Mouse (Mus musculus) left cerebral cortex, postnatal 4 days (tissue): ENCODE measurements around the gene Dact3. TPM values are rescaled to one million over a fixed set of nuclear protein-coding genes. Genes with fewer than 3 reads are reported as not detected.

Source experiments
- DNase-seq: peaks from one replicate; pipeline ENCODE4 v3.0.0-alpha.2; 2022
- intact Hi-C: fragments of 180-260 bp; cut with DNase I; formaldehyde crosslinking; loops from one replicate; pipeline ENCODE4 v1.15.1; 2025
- total RNA-seq, 2 experiments: library from RNA; stranded (reverse); gene quantifications; 2 replicates each; pipeline ENCODE4 v1.2.3; 2021

Dact3 gene
- total RNA-seq, 2 experiments from 2014 or later, result 57.6 to 61.8 TPM

DNA sequence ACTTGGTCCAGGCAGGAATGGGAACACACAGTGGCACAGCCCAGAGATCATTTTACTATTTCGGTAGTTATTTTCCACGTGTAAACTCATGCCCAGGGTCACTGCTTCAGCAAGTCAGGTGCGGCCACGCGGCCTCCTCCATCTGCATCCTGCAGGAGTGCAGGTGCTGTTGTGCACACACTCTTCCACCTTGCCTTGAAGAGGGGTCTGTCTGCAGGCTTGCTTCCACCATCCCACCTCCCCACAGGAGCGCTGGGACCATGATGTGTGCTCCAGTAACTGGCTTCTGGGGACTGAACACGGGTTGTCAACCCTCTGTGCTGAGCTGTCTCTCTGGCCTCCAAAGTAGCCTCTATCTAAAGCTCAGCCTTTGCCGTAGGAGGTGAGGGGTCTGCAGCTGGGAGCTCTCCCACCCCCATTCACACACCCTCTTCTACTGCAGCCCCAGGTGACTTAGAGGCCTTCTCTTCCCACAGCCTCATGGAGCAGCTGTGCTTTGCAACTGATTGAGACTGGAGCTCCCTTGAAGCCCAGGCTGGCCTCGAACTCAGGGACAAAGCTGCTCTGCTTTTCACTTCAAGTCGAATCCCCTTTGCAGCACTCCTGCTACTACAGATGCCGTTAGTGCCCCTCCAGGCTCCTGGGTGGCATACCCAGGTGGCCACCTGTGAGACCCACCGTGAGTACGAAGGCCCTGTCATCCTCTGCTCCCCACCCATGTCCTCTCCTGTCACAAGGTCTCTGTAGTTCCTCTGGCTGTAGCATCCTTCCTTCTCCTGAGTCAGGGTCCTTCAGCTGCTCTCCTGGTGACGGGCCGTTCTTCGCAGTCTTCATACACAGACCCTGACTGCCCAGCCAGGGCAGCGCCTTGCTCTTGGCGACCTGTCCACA is 39.6 kb downstream of the Dact3 start:
- DNase-seq, result no peak
- intact Hi-C loops, result no loop called here

DNA sequence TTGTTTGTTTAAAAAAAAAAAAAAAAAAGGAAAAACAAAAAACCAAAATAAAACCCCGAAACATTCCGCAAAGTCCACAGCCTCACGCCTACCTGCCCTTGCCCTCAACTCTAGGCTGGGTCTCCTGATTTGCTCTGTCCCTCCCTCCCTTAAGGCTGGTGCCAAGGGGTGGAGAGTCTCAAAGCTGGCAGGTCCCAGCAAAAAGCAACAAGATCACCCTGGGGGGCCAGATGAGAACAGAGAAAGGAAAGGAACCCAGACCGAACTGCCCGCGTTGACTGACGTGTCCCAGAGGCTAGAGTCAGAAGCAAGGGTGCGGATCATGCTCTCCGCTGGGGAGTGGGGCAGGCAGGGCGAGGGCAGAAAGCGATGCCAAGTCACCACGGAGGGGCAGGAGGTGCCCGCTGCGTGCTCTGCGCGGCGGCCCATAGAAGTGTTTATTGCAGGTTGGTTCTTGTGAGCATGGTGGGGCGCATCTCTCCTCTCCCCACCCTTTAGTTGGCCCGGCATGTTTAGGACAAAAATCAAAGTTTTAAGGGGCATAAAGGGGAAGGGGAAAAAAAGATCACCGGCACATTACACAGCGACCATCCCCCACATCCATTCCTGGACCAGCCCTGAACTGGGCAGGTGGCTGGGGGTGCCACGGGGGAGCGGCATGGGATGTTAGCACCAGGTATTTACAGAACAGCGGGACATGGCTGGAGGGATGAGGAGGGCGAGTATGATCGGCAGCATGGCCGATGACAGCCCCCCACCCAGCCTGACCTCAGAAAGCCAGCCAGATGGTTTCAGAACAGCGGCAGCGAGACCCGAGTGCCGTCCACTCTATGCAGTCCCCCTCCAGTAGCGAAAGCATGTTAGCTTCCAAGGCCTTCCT is 40.6 kb downstream of the Dact3 start:
- DNase-seq, result no peak
- intact Hi-C loops, result no loop called here

DNA sequence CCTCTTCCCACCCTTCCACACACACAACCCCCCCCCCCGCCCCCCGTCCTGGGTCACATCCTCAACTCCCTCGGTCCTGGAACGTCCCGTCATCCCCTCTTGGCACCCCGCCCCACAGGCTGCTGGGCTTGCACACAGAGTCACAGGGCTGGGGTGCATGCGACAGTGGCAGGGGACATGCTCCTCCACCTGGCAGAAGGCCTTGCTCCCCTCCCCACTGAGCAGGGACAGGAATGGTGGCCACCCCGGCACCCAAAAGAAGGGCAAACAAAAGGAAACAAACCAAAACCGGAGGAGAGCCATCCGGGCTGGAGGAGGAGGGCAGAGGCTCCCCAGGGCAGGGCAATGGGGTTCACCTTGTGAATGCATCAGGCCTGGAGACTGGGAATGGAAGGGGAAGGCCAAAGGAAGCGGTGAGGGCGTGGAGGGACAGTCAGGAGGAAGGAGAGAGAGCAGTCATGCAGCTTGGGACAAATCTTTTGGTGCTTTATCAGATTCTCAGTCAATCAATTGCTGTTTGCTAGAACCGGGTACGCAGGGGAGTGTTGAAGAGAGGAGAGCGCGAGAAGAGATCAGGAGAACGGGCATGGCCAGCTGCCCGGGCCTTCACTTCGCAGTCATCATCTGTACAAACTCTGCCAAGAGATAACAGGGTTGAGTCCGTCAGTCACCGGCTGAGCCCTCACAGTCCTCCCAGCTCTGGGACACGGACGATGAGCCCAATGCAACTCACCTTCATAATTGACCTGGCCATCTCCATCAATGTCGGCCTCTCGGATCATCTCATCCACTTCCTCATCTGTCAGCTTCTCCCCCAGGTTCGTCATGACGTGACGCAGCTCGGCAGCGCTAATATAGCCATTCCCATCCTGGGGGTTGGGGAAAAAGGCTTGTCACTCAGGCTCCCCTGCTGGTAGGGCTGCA is 41.5 kb downstream of the Dact3 start:
- peak; percentile 29 for DNase-seq
- intact Hi-C loops, result no loop called here

DNA sequence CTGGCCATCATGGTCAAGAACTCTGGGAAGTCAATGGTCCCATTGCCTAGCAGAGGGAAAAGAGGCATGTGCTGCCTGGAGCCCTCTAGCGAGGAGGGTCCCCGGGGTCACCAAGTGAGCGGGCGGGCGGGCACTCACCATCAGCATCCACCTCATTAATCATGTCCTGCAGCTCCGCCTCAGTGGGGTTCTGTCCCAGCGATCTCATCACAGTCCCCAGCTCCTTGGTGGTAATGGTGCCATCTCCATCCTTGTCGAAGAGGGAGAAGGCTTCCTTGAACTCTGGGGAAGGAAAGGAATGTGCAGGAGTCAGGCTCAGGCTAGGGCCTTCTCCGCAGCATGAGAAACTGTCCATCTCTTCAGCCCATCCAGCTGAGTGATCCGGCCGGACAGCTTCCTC is 42.3 kb downstream of the Dact3 start:
- intact Hi-C loops, result no loop called here
- peak; percentile 20 for DNase-seq

DNA sequence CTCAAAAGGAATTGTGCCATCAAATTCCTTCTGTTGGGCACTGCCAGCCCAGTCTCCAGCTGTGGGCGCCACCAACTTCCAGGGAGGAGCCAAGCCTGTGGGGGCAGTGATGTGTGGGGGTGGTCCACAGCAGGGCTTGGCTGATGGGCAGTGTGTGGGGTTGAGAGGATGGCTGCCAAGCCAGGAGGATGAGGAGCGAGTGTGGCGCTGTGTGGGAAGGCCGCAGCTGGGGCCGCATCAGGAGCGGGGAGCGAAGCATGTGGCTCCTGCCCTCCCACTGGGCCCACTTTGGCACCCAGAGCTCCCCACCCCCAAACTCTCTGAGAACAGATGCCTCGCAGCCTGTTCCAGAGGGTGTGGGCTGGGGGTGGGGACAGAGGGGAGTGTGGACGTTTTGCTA is 42.9 kb downstream of the Dact3 start:
- intact Hi-C loops, result no loop called here
- peak; percentile 88 for DNase-seq

DNA sequence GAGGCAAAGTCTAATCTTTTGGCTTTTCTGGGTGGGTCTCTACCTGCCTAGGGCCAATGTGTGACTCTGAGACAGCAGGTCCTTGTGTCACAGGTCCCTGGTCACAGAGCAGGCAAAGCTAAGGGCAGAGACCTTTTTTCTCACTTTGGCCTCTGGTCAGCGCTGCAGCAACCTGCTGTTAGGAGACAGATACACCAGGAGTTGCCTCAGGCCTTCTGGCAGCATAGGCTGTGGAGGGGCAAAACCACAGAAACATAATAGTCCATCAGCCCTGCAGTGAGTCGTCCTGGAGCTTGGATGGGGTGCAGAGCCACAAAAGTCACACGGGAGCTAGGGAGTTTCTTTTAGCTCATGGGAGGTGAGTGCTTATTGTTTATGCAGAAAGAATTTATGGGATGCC is 43.6 kb downstream of the Dact3 start:
- DNase-seq, result no peak
- intact Hi-C loops, result no loop called here

DNA sequence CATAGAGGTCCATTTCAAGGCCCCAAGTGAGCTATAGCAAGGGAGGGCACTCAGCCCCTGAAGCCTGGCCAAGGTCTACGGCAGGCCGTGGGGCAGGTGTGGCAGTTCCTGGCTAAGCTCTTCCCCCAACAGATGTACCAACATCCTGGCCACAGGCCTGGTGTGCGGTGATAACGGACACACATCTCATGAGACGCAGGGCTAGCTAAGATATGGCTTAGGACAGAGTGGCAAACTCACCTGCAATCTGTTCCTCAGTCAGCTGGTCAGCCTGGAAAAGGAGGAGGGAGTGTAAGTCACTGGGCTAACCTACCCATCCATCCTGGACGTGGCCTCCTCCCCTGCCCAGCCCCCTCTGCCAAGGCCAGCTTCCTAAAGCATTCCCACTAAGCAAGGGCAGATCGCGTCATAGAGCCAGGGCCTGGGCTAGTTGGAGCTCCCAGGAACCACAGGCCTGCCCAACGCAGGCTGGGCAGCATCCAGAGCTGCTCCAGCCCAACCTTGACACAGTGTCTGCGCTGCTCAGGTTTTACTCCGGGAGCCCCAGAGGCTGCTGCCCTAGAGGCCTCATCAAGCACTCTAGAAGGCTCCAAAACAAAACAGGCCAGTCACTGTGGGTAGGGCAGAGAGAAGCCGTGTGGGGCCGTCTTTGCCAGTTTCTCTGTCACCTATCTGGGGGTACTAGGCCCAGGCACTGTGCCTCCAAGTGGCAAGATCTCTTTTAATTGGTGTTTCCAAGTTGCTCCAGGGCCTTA is 44.5 kb downstream of the Dact3 start:
- no peak for DNase-seq
- intact Hi-C loops, result no loop called here

DNA sequence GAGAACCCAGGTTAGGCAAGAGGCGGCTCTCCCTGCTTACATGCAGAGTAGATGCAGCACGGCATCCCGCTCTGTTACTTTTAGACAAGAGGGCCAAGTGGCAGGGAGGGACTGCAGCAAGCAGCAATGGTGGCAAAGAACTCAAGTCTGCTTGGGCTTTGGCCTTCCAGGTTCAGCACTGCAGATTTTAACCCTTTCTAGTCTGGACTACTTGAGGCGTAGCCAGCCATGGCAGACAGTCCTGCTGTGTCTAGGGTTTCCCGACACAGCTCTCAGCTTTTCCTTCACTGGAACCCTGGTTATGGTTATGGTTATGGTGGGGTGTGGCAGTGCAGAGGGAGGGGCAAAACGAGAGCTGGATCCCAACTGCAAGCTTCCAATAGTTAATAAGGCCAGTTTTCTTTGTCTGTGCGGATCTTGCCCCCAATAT is 45.0 kb downstream of the Dact3 start:
- no peak for DNase-seq
- intact Hi-C loops, result no loop called here

DNA sequence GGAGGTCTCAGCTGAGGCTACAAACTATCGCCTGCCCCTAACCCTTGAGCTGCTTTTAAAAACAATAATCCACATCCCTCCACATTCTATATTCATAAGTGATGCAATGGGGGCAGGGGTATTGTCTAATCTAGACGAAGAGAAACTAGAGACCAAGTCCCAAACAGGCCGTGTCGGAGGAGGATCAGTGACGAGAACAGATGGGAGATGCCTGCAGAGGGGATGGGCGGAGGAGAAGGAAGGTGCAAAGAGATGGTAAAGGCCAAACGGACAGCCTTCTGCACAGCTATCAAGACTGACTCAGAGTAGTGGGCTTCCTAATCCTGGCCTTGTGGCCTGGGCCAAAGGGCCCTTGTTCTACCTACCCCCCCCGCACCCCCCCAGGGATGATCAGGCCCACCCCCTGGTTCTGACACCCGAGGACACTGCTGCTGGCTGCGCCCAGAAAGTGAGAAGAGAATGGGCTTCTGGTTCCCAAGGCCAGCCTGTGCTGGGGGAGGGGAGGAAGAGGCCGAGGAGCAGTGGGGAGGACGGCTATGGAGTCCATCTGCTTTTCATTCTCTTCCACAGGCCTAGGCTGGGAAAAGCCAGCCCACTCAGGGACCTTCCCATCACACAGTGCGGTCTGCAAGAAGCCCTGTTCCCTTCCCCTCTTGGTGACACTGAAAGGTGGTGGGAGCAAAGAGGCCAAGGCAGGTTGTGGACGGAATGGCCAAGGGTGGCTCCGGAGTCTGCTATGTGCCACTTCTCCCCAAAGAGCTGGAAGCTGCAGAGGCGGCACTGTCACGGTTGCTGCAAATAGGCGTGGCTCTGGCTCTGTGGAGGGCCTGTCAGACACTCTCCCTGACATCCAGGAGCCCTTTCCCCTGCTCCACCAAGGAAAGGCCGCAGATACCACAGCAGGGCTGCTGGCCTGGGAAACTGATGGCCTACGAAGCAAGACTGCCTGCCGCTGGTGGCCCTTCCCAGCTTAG is 46.0 kb downstream of the Dact3 start:
- DNase-seq, result peak; percentile 57
- intact Hi-C loops, result no loop called here

DNA sequence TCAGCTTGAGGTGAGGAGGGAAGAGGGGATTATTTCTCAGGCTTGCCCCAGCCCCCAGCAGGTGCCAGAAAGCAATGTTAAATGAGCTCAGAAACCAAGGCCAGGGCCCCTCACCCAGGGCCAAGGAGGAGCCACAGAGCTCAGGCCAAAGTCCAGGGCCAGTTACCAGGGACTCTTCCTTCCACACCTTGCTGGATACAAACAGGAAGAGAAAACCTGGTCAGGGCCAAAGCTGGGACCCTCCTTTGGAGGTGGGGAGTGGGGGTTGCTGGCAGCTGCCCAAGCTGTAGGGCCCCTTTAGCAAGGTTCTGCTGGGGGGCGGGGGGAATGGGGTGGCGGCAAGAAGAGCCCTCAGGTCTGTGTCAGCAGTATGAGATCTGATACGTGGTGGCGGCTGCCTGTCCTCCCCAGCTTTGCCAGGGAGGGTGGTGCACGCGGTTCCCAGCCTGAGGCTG is 46.8 kb downstream of the Dact3 start:
- DNase-seq, result no peak
- intact Hi-C loops, result no loop called here

DNA sequence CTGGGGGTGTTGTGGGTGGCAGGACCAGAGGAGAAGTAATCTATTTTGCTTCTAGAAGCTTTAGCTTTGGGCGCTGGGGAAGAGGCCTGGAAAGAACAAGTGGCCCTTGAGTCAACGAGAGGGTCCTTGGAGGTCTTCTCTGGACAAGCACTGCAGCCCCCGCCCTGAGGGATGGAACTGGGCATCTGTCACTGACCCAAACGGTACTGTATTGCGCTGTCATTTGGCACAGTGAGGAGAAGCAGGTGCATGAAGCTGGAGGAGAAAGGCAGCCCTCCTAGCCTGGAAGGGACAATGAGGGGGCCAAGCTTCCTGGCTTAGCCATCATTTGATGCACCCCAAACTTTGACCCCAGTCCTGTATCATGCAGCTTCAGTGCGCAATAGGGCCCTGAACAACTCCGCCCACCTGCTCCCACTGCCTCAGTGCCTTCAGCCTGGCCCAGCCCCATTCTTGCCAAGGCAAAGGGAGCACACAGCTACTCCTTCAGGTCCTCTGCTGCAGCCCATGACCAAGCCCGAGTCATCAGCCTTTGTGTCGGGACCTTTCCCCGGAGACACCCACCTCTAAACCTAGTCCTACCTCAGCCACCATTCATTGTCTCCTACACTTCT is 47.4 kb downstream of the Dact3 start:
- intact Hi-C loops, result no loop called here
- no peak for DNase-seq

DNA sequence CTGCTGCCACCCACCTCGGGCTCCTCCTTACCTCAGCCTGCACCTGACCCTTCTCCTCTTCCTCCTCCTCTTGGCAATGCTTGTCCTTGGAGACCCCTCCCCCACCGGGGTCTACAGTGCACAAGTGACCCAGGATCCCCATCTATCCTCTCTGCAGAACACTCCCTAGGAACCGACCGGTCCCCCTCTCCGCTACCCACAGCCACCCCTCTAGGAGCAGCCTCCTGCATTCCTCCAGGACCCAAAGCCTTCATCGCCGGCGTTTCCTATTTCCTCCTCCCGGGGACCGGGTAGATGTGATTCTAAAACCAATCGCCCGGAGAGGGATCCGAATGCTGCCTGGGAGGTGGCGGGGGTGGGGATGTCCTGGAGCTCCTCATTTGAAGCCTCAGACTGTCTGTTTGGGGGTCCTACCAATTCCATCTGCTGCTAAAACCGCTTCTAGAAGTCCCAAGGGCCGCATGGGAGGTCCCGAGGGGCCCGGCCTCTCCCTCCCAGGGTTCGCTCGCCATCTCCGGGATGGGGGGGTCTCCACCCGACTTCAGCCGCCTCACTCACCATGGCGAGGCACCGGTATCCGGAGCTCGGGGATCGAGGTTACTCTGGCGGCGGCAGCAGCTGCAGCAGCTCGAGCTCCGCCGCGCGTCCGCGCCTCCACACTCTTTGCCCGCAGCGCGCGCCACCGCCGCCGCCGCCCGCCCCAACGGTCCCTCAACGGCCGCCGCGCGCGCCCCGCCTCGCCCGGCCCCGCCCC is 48.3 kb downstream of the Dact3 start:
- peak; percentile 58 for DNase-seq
- intact Hi-C loops, result no loop called here

DNA sequence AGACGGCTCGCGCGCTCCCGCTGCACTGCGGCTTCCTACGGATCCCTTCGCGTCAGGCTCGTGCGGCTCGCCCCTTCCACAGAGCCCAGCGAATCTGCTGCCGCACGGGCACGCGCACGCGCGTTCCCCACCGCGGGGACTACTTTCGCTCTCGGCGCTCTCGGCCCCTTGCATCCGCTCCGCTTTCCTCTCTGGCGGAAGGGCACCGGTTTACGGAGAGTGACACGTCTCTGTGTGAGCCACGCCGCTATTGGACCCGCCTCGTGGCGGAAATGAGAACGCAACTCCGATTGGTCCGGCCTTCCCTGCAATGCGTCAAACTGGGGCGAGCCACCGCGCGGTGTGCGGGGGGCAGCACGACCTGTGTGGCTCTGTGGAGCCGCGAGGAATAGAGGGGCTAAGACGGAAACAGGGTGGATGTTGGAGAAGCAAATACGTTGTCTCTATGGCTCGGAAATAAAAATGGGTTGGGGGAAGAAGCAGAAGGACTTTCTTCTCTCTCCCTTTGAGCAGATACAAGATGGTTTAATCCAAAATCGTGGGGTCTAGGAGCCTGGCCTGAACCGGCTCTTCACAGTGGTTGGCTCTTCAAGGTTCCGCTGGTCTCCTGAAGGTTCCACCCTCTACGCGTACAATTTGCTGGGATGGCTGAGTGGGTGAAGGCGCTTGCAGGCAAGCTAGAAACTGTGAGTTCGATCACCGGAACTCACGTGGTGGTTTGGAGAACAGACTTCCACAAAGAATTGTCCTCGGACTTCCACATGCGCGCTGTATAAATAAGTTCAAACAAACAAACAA is 49.1 kb downstream of the Dact3 start, which contains the start of gene Calm3:
Calm3 (minus strand) TSS at position 78 of the 798 bp plus-strand sequence.
- peak; percentile 99 for DNase-seq
- intact Hi-C loops, result no loop called here

DNA sequence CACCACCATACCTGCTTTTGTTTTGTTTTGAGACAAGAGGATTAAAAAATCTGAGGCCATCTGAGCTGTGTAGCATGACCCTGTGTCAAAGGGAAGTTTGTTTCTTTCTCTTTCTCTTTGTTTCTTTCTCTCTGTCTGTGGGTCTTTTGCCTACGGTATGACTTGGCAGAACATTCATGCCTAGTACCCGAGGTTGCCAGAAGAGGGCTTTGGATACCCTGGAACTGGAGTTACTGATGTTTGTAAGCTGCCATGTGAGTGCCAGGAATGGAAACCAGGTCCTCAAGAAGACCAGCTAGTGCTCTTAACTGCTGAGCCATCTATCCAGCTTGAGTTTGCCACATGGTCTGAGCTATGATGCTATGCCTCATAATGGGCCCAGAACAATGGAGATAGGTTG is 53.2 kb downstream of the Dact3 start:
- intact Hi-C loops, result no loop called here
- no peak for DNase-seq

DNA sequence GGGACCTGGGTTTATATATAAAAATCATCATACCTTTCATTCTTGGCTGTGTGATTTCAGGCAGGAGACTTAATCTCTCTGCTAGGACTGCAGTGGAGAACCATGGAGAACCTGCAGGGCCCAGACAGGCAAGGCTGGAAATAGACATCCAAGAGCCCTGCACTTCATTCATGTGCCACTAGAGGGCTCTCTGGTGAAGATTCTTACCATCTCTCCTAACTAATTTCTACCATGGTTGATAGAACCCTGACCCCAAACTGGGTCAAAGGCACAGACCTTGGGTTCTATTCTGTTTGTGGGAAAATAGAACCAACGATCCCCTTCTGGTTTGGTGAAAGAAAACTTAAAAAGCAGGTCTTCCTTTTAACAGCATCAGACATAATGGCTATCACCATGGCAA is 55.7 kb downstream of the Dact3 start:
- intact Hi-C loops, result no loop called here
- peak; percentile 78 for DNase-seq

DNA sequence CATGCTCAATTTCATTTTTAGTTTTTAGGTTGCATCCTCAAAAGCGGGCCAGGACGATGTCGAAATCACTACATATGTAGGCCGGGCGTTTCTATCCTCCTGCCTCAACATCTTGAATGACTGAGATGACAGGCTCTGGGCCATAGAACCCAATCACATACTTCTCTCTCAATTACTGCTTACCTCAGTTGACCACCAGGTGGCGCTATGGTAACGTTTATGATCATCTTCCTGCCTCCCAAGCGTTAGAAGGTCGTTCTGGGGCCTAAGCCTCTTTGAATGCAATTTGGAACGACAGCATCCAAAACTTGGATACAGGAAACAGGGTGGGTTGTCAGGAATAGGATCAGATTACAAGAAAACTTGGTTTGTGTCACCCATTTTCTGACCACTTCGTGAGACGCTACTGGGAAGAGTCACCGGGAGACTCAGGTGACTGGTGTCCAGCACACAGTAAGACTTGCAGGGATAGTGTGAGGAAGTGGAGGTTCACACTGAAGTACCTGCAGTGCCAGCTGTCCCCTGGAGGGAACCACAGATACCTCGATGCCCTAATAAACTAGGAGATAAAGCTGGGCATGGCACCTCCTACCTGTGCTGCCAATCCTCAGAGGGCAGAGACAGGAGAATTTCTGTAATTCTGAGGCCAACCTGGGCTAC is 57.0 kb downstream of the Dact3 start:
- peak; percentile 90 for DNase-seq
- intact Hi-C loops, result loop anchor here (1.0 to 2.0 kb wide), 3 partner anchors 19 to 135 kb away; no protein-coding TSS in a partner anchor
